Mouse (Mus musculus): ENCODE data around the gene Msgn1.

DNA sequence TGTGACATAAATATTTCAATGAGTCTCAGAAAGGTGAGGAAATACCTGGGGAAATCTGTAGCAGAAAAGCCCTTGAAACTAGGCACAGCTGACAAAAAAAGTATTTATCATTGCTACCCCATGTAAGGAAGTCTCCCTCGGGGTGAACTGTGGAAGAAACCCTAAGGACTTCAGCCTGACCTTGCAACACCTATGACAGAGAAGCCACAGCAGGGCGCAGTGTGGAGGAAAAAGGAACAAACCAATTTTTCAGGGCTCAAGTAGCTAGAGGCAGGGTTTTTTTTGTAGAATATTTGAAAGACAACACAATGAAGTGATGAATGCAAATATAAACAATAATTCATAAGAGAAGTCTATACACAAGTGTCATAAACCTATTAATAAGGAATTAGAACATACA lies 27.2 kb upstream of the Msgn1 start:
- TF ChIP-seq GATA1 (IDR thresholded peaks at IDR 0.05; ENCODE audit: low read length) = no peak
- no peak for TF ChIP-seq TAL1 (IDR thresholded peaks at IDR 0.05; ENCODE audit: low read length)

All from erythroblast, embryonic 14.5 days (primary cell).